Mouse (Mus musculus) ES-E14 (cell line): ENCODE data around the gene Irf9.

Experiments
- HCFC1 ChIP-seq: IDR thresholded peaks from 2 replicates; pipeline ENCODE4 v1.6.1; 2012; ENCODE audit warnings: low read length, inconsistent platforms, borderline replicate concordance; ENCODE audit not compliant: insufficient read depth
- MAFK ChIP-seq: IDR thresholded peaks from 2 replicates; pipeline ENCODE4 v1.6.1; 2014; ENCODE audit warnings: mild to moderate bottlenecking, low read depth, low read length, inconsistent platforms; ENCODE audit not compliant: insufficient read depth
- ZC3H11A ChIP-seq: IDR thresholded peaks from 2 replicates; pipeline ENCODE4 v1.6.1; 2012; ENCODE audit warnings: low read depth, mild to moderate bottlenecking, inconsistent platforms, low read length, borderline replicate concordance

- no peak for TF ChIP-seq ZC3H11A
- TF ChIP-seq HCFC1, result no peak
- no peak for TF ChIP-seq MAFK
These were observed 1.5 kb downstream of the Irf9 start for GRCm38 (mm10) chr14:55604823-55605222.
